Mouse (Mus musculus) lung, postnatal 0 days (tissue): ENCODE data around the gene Fgf11.

Source experiments
- CTCF ChIP-seq: IDR thresholded peaks from 2 replicates; pipeline ENCODE4 v1.5.1; 2016; ENCODE audit warnings: antibody characterized with exemption, mild to moderate bottlenecking
- EP300 ChIP-seq: IDR thresholded peaks from 2 replicates; pipeline ENCODE4 v1.6.1; 2016; ENCODE audit warnings: antibody characterized with exemption, mild to moderate bottlenecking, control low read depth

- TF ChIP-seq EP300: no peak
- TF ChIP-seq CTCF: no peak
Measured at GRCm38 (mm10) chr11:69801379-69801977, at the start of gene Fgf11.
